Mouse (Mus musculus) heart, postnatal 0 days (tissue): ENCODE measurements around the gene Scn1b.

Experiments
- CTCF ChIP-seq: IDR thresholded peaks from 2 replicates; pipeline ENCODE4 v1.5.1; 2016; ENCODE audit warnings: antibody characterized with exemption, control low read depth, low read depth
- EP300 ChIP-seq: IDR thresholded peaks from 2 replicates; pipeline ENCODE4 v1.6.1; 2016; ENCODE audit warnings: antibody characterized with exemption, low read depth

DNA sequence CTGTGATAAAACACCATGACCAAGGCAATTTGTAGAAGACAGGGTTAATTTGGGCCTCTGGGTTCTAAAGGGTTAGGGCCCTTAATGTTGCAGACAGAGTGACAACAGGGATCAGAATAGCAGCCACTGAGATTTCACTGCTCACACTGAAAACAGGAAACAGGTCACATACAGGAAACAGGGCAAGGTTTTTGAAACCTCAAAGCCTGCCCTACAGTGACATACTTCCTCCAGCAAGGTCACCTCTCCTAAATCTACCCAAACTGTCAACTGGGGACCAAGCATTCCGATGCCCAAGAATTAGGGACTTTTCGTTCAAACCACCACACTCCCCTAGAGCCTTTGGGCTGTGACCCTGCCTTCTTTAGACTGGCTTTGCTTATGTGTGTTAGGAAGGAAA, 37.1 kb downstream of the Scn1b start:
- TF ChIP-seq CTCF: no peak
- no peak for TF ChIP-seq EP300
